8 mouse cellular contexts compared by ENCODE assay signal in the genomic region with DNA sequence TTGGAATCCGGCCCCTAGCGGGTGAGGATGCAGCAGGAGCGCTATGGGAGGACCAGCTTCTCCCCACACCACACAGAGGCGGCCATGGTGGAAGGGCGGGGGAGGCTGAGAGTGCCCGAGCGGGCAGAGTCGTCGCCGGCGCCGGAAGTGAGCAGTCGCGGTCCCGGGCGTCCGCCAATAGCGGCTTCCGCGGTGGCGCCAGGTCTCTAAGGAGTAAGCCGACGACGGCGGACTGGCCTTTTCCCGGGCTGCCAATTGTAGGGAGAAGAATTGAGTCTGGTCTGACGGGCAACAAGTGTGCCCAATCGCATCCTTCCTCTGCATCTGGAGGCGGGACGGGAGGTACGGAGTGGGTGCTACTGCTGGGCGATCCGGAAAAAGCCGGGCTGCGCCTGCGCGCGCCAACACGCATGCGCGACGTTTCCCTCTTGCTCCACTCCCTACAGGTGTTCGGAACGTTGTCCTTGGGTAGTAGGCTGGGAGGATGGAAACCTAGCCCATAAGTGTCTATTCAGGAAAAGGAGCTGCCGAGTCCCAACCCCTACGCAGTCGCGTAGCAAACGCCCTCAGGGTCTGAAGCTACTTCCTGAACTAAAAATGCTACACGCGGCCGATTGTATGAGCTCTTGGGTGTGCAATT. TPM values are rescaled to one million over a fixed set of nuclear protein-coding genes. Genes with fewer than 3 reads are reported as not detected.
A peak's percentile ranks its signal among the peaks of the same experiment; 100 is the strongest.
DNase-seq lines count a peak whose midpoint lies in the region; ATAC-seq and TF ChIP-seq lines count a peak whose summit lies in the region.

TSS of gene Ints3 (minus strand) at position 242 of the 640 bp plus-strand sequence.

- TF ChIP-seq POLR2A in olfactory bulb, adult 2 months (IDR thresholded peaks at IDR 0.05; ENCODE audit: insufficient read depth, low read depth, low read length), result peak; percentile 77
- TF ChIP-seq POLR2A in thymus, adult 2 months (IDR thresholded peaks at IDR 0.05; ENCODE audit: control insufficient read depth, extremely low read depth, insufficient read depth, low read length, poor library complexity), result peak; percentile 70

- peak within 1 kb of the TSS; percentile 78 for H3K4me2 ChIP-seq in forebrain, embryonic 16.5 days (ENCODE audit: low read length)
- peak within 1 kb of the TSS; percentile 92 for H3K4me2 ChIP-seq in lung, embryonic 14.5 days

- under 1% methylated on average over 51 of the region's 52 CpGs for WGBS in forebrain, embryonic 16.5 days
- under 1% methylated on average over 52 of the region's 52 CpGs for WGBS in lung, embryonic 14.5 days
- WGBS in olfactory bulb, adult 2 months, result under 1% methylated on average over 52 of the region's 52 CpGs
- WGBS in thymus, adult 2 months, result under 1% methylated on average over 52 of the region's 52 CpGs

- H3K9ac ChIP-seq in forebrain, embryonic 16.5 days (replicated peaks; ENCODE audit: low read depth, low read length), result peak within 1 kb of the TSS; percentile 91
- H3K9ac ChIP-seq in lung, embryonic 14.5 days, result peak within 1 kb of the TSS; percentile 90

- intact Hi-C loops in heart, postnatal 36 days (cut with DNase I), result loop anchor here (1.0 kb wide), 2 partner anchors 13 to 32 kb away; partner anchors contain the start of gene Npr1

- H3K4me1 ChIP-seq in G1E (ENCODE audit: insufficient read depth, low read depth, low read length), result peaks cover 48% of the 10 kb centered on the region
- H3K4me1 ChIP-seq in forebrain, embryonic 16.5 days (replicated peaks; ENCODE audit: control insufficient read depth, insufficient read depth, low read length), result peaks cover 26% of the 10 kb centered on the region
- peaks cover 21% of the 10 kb centered on the region; the same call in 1 of the 2 replicates for H3K4me1 ChIP-seq in lung, embryonic 14.5 days (ENCODE audit: insufficient read depth)
- peaks cover 3% of the 10 kb centered on the region; the same call in 1 of the 2 replicates for H3K4me1 ChIP-seq in olfactory bulb, adult 2 months (ENCODE audit: control insufficient read depth, insufficient read depth, low read length)
- peaks cover 8% of the 10 kb centered on the region for H3K4me1 ChIP-seq in thymus, adult 2 months (replicated peaks; ENCODE audit: control insufficient read depth, insufficient read depth, low read length)

- peak; percentile 98 for DNase-seq in G1E (ENCODE audit: low spot score)
- peak; percentile 99 to 100 for DNase-seq in cerebellum, adult 18-20 months
- peak; percentile 99 to 100 for DNase-seq in heart, postnatal 36 days
- peak; percentile 99 to 100 for DNase-seq in layer of hippocampus, adult 2 months (ENCODE audit: low spot score in 2 of 2)
- DNase-seq in lung, embryonic 14.5 days, result peak; percentile 99
- peak; percentile 100 for DNase-seq in thymus, adult 2 months

- no peaks in the 10 kb centered on the region for H3K27me3 ChIP-seq in G1E (ENCODE audit: insufficient read depth, low read length)
- no peaks in the 10 kb centered on the region for H3K27me3 ChIP-seq in forebrain, embryonic 16.5 days (replicated peaks; ENCODE audit: control insufficient read depth, insufficient read depth, low read length)
- H3K27me3 ChIP-seq in lung, embryonic 14.5 days (ENCODE audit: insufficient read depth, low read length), result no peaks in the 10 kb centered on the region
- no peaks in the 10 kb centered on the region for H3K27me3 ChIP-seq in thymus, adult 2 months (ENCODE audit: control insufficient read depth, insufficient read depth, low read length)

- H3K27ac ChIP-seq in forebrain, embryonic 16.5 days (ENCODE audit: low read length), result peak within 1 kb of the TSS; percentile 95
- peak within 1 kb of the TSS; percentile 98 for H3K27ac ChIP-seq in layer of hippocampus, adult 2 months
- peak within 1 kb of the TSS; percentile 96 for H3K27ac ChIP-seq in lung, embryonic 14.5 days (ENCODE audit: low read depth)
- H3K27ac ChIP-seq in olfactory bulb, adult 2 months (ENCODE audit: insufficient read depth, low read depth, low read length), result peak within 1 kb of the TSS; percentile 88
- H3K27ac ChIP-seq in thymus, adult 2 months (ENCODE audit: control insufficient read depth, insufficient read depth, low read length), result peak within 1 kb of the TSS; percentile 70

- ATAC-seq in G1E (ENCODE audit: extremely low read depth, insufficient number of reproducible peaks, low FRiP score, poor library complexity, severe bottlenecking), result peak; percentile 99
- ATAC-seq in forebrain, embryonic 16.5 days, result peak; percentile 100
- peak; percentile 100 for ATAC-seq in lung, embryonic 14.5 days (ENCODE audit: insufficient read depth)

- H3K4me3 ChIP-seq in G1E (ENCODE audit: low read depth, low read length), result peak within 1 kb of the TSS; percentile 76
- peak within 1 kb of the TSS; percentile 82 for H3K4me3 ChIP-seq in forebrain, embryonic 16.5 days (replicated peaks; ENCODE audit: low read length)
- peak within 1 kb of the TSS; percentile 87 for H3K4me3 ChIP-seq in layer of hippocampus, adult 2 months
- peak within 1 kb of the TSS; percentile 68 for H3K4me3 ChIP-seq in lung, embryonic 14.5 days (ENCODE audit: low read depth, low read length)
- peak within 1 kb of the TSS; percentile 66 for H3K4me3 ChIP-seq in olfactory bulb, adult 2 months (ENCODE audit: insufficient read depth, low read depth, low read length)
- peak within 1 kb of the TSS; percentile 66 for H3K4me3 ChIP-seq in thymus, adult 2 months (ENCODE audit: control insufficient read depth, insufficient read depth, low read length)

- H3K9me3 ChIP-seq in G1E (replicated peaks), result no peaks in the 10 kb centered on the region
- no peaks in the 10 kb centered on the region for H3K9me3 ChIP-seq in forebrain, embryonic 16.5 days (ENCODE audit: control insufficient read depth, low read length)
- no peaks in the 10 kb centered on the region for H3K9me3 ChIP-seq in lung, embryonic 14.5 days (ENCODE audit: low read depth, low read length)

- TF ChIP-seq CTCF in G1E (IDR thresholded peaks at IDR 0.05; ENCODE audit: low read depth, low read length), result no peak
- no peak for TF ChIP-seq CTCF in layer of hippocampus, adult 2 months (conservative IDR thresholded peaks at IDR 0.05)
- TF ChIP-seq CTCF in lung, embryonic 14.5 days (IDR thresholded peaks at IDR 0.05; ENCODE audit: low read depth), result no peak
- no peak for TF ChIP-seq CTCF in olfactory bulb, adult 2 months (IDR thresholded peaks at IDR 0.05; ENCODE audit: insufficient read depth, low read depth, low read length)
- TF ChIP-seq CTCF in thymus, adult 2 months (IDR thresholded peaks at IDR 0.05; ENCODE audit: borderline replicate concordance, control insufficient read depth, extremely low read depth, insufficient read depth, low read length, poor library complexity), result no peak

- peaks cover 22% of the 10 kb centered on the region for H3K36me3 ChIP-seq in G1E (replicated peaks)
- H3K36me3 ChIP-seq in forebrain, embryonic 16.5 days (ENCODE audit: control insufficient read depth, insufficient read depth), result no peaks in the 10 kb centered on the region
- no peaks in the 10 kb centered on the region for H3K36me3 ChIP-seq in lung, embryonic 14.5 days (ENCODE audit: insufficient read depth)
- no peaks in the 10 kb centered on the region for H3K36me3 ChIP-seq in thymus, adult 2 months (ENCODE audit: control insufficient read depth, insufficient read depth, low read length)

RNA-seq across cellular contexts. Expression of gene Ints3, which starts in this region (rescaled TPM):
- total RNA-seq in G1E (2014; fragmentation: Nextera tagmentation) (36.7 and 47.0 TPM in 2 replicates), G1E (2017) (32.5 and 36.2 TPM in 2 replicates)
- 28.2 and 30.8 TPM in 2 replicates for polyA plus RNA-seq in G1E (2012)
- polyA plus RNA-seq in forebrain, embryonic 16.5 days (2015; fragmentation: Nextera tagmentation; extraction: Ambion mirVana), result 32.2 and 32.3 TPM in 2 replicates
- total RNA-seq in heart, postnatal 36 days (2021), result 10 to 100 TPM; 23.7 to 27.9 TPM
- total RNA-seq in layer of hippocampus, adult 2 months (2021), result 10 to 100 TPM; 74.1 to 75.4 TPM
- 38.5 and 40.5 TPM in 2 replicates for polyA plus RNA-seq in lung, embryonic 14.5 days (2014; fragmentation: Nextera tagmentation; extraction: Ambion mirVana)
- not detected in 2 replicates for polyA plus RNA-seq in olfactory bulb, adult 2 months (2012; ENCODE audit: insufficient read depth, insufficient read length, low replicate concordance, missing spikeins)
- 46.2 and 47.4 TPM in 2 replicates for polyA plus RNA-seq in thymus, adult 2 months (2012; rRNA removed)

Comparison
In these comparisons a context has a peak if more than half of its experiments do, and no peak if none do; other contexts are left out.
1. Peak in every context shown above with its lines: DNase-seq, ATAC-seq, H3K4me3 ChIP-seq and H3K27ac ChIP-seq.